Comparison of ENCODE assay signal across 8 mouse cellular contexts in genomic region chr19:57403700-57404501, GRCm38 (mm10). TPM values are rescaled to one million over a fixed set of nuclear protein-coding genes. Genes with fewer than 3 reads are reported as not detected.
DNase-seq lines count a peak whose midpoint lies in the region; ATAC-seq and TF ChIP-seq lines count a peak whose summit lies in the region.

No protein-coding gene starts in this region.

- H3K4me3 ChIP-seq in forebrain, embryonic 14.5 days (ENCODE audit: low read depth, low read length), result no peak overlapping the region
- peak overlapping the region; percentile 37 for H3K4me3 ChIP-seq in layer of hippocampus, adult 2 months
- H3K4me3 ChIP-seq in lung, embryonic 14.5 days (ENCODE audit: low read depth, low read length), result peak overlapping the region; percentile 12; the same call in 1 of the 2 replicates
- no peak overlapping the region for H3K4me3 ChIP-seq in olfactory bulb, adult 2 months (ENCODE audit: insufficient read depth, low read depth, low read length)

- no peak overlapping the region for H3K27ac ChIP-seq in forebrain, embryonic 14.5 days (ENCODE audit: low read depth, low read length)
- H3K27ac ChIP-seq in layer of hippocampus, adult 2 months, result no peak overlapping the region
- H3K27ac ChIP-seq in lung, embryonic 14.5 days (ENCODE audit: low read depth), result peak overlapping the region; percentile 18; the same call in 1 of the 2 replicates
- H3K27ac ChIP-seq in olfactory bulb, adult 2 months (ENCODE audit: insufficient read depth, low read depth, low read length), result no peak overlapping the region

- no peak overlapping the region for H3K9ac ChIP-seq in forebrain, embryonic 14.5 days (ENCODE audit: low read length)
- H3K9ac ChIP-seq in lung, embryonic 14.5 days, result no peak overlapping the region

- 11% methylated on average over 24 of the region's 24 CpGs for WGBS in forebrain, embryonic 14.5 days
- WGBS in lung, embryonic 14.5 days, result 14% methylated on average over 24 of the region's 24 CpGs
- WGBS in olfactory bulb, adult 2 months, result 19% methylated on average over 24 of the region's 24 CpGs

- ATAC-seq in forebrain, embryonic 14.5 days, result no peak
- ATAC-seq in lung, embryonic 14.5 days (ENCODE audit: insufficient read depth), result peak; percentile 53; the same call in 1 of the 2 replicates

- H3K4me1 ChIP-seq in forebrain, embryonic 14.5 days (ENCODE audit: control insufficient read depth, insufficient read depth, low read length), result no peaks in the 10 kb centered on the region
- peaks cover 4% of the 10 kb centered on the region; the same call in 1 of the 2 replicates for H3K4me1 ChIP-seq in lung, embryonic 14.5 days (ENCODE audit: insufficient read depth)
- peaks cover 5% of the 10 kb centered on the region; the same call in 1 of the 2 replicates for H3K4me1 ChIP-seq in olfactory bulb, adult 2 months (ENCODE audit: control insufficient read depth, insufficient read depth, low read length)

- TF ChIP-seq POLR2A in olfactory bulb, adult 2 months (IDR thresholded peaks at IDR 0.05; ENCODE audit: insufficient read depth, low read depth, low read length), result no peak

- TF ChIP-seq CTCF in layer of hippocampus, adult 2 months (conservative IDR thresholded peaks at IDR 0.05), result peak; percentile 86
- TF ChIP-seq CTCF in lung, embryonic 14.5 days (IDR thresholded peaks at IDR 0.05; ENCODE audit: low read depth), result peak; percentile 90
- TF ChIP-seq CTCF in olfactory bulb, adult 2 months (IDR thresholded peaks at IDR 0.05; ENCODE audit: insufficient read depth, low read depth, low read length), result peak; percentile 81

- peak; percentile 77 for DNase-seq in ES-CJ7 (ENCODE audit: low read depth, low spot score)
- DNase-seq in cerebellum, adult 11 months, result peak; percentile 62
- DNase-seq in forebrain, embryonic 14.5 days (ENCODE audit: low spot score), result peak; percentile 63
- peak; percentile 92 for DNase-seq in heart, postnatal 4 days
- peak; percentile 21 to 72 for DNase-seq in layer of hippocampus, adult 2 months (ENCODE audit: low spot score in 2 of 2)
- peak; percentile 92 for DNase-seq in lung, embryonic 14.5 days
- peak; percentile 41 to 64 for DNase-seq in thymus, adult 18-20 months

- H3K4me2 ChIP-seq in forebrain, embryonic 14.5 days (ENCODE audit: low read length), result peak overlapping the region; percentile 24; the same call in 1 of the 2 replicates
- H3K4me2 ChIP-seq in lung, embryonic 14.5 days, result peak overlapping the region; percentile 51

- H3K27me3 ChIP-seq in forebrain, embryonic 14.5 days (replicated peaks; ENCODE audit: control insufficient read depth, insufficient read depth, low read length), result no peaks in the 10 kb centered on the region
- H3K27me3 ChIP-seq in lung, embryonic 14.5 days (ENCODE audit: insufficient read depth, low read length), result no peaks in the 10 kb centered on the region

- no peaks in the 10 kb centered on the region for H3K9me3 ChIP-seq in forebrain, embryonic 14.5 days (replicated peaks; ENCODE audit: control insufficient read depth, low read length)
- no peaks in the 10 kb centered on the region for H3K9me3 ChIP-seq in lung, embryonic 14.5 days (ENCODE audit: low read depth, low read length)

- H3K36me3 ChIP-seq in forebrain, embryonic 14.5 days (ENCODE audit: control insufficient read depth, insufficient read depth, low read length), result no peaks in the 10 kb centered on the region
- no peaks in the 10 kb centered on the region for H3K36me3 ChIP-seq in lung, embryonic 14.5 days (ENCODE audit: insufficient read depth)

RNA-seq across cellular contexts. Expression of gene Fam160b1, which starts 43.4 kb away (rescaled TPM):
- 12.7 and 15.0 TPM in 2 replicates for polyA plus RNA-seq in forebrain, embryonic 14.5 days (2014; fragmentation: Nextera tagmentation; extraction: Ambion mirVana)
- total RNA-seq in heart, postnatal 4 days (2021), result 10 to 100 TPM; 18.6 to 19.4 TPM
- total RNA-seq in layer of hippocampus, adult 2 months (2021), result 10 to 100 TPM; 21.2 to 22.7 TPM
- polyA plus RNA-seq in lung, embryonic 14.5 days (2014; fragmentation: Nextera tagmentation; extraction: Ambion mirVana), result 20.3 and 21.2 TPM in 2 replicates
- not detected in 2 replicates for polyA plus RNA-seq in olfactory bulb, adult 2 months (2012; ENCODE audit: insufficient read depth, insufficient read length, low replicate concordance, missing spikeins)

RNA-seq across cellular contexts. Expression of gene Trub1, which starts 48.8 kb away (rescaled TPM):
- polyA plus RNA-seq in forebrain, embryonic 14.5 days (2014; fragmentation: Nextera tagmentation; extraction: Ambion mirVana), result 14.9 and 15.4 TPM in 2 replicates
- total RNA-seq in heart, postnatal 4 days (2021), result 1 to 10 TPM; 6.4 to 7.6 TPM
- total RNA-seq in layer of hippocampus, adult 2 months (2021), result 10 to 100 TPM; 17.6 to 17.9 TPM
- polyA plus RNA-seq in lung, embryonic 14.5 days (2014; fragmentation: Nextera tagmentation; extraction: Ambion mirVana), result 29.2 and 29.6 TPM in 2 replicates
- polyA plus RNA-seq in olfactory bulb, adult 2 months (2012; ENCODE audit: insufficient read depth, insufficient read length, low replicate concordance, missing spikeins), result not detected in 2 replicates

Comparison
In these comparisons a context has a peak if more than half of its experiments do, and no peak if none do; other contexts are left out.
1. H3K4me3 ChIP-seq: peak in layer of hippocampus, adult 2 months (single experiment) and lung, embryonic 14.5 days (single experiment); none in forebrain, embryonic 14.5 days (single experiment) and olfactory bulb, adult 2 months (single experiment).
2. RNA of gene Fam160b1, which starts 43.4 kb away (polyA plus RNA-seq): 20.3 to 21.2 TPM in lung, embryonic 14.5 days and 12.7 to 15.0 TPM in forebrain, embryonic 14.5 days; not detected in olfactory bulb, adult 2 months; every median in the first group is over 10 times any median in the second.
3. Peak in every context shown above with its lines, with median percentiles within 50 percentile points of each other: DNase-seq and CTCF ChIP-seq.